Mouse (Mus musculus) right cerebral cortex, postnatal 4 days (tissue): ENCODE results near the gene Wsb2.
"Not testable (repeated sequence)": the region's sequence is repeated elsewhere in the genome, so short reads cannot be mapped to it uniquely, and the experiment has no call there.

Source experiments
- DNase-seq: peaks from one replicate; pipeline ENCODE4 v3.0.0-alpha.2; 2022

The Wsb2 gene

DNA sequence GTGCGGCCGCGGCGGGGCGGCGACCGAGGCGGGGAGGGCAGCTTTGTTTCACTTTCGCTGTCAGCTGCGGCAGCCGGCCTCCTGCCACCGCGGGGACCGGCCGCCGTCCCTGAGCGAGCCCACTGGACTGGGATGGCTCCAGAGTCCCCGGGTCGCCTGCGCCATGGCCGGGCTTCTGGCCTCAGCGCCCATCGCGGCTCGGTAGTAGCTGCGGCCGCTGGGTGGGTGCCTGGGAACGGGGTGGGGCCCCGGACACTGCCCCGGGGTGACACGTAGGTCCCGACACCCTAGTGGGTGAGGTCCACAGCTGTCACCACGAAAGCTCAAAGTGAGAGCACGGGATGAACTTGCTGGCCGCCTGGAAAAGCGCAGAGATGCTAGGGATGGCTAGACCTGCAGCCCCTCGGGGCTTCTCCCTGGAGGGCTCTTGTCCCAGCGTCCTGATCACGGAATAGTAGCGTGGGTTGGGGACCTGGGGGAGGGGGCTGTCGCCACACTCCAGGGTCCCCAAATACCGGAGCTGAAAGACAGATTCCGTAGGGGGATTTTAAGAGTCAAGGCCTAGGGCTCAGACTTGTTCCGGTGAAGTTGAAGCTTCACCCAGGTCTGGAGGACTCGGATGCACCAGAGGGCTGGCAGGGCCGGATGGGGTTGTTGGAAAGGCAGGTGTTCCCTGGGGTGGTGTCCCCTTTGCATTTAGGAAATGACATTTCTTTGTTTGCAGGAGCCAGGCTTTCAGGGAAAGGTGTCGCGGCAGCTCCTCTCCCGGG is 559 bp downstream of the Wsb2 start:
- DNase-seq = peak; percentile 40

DNA sequence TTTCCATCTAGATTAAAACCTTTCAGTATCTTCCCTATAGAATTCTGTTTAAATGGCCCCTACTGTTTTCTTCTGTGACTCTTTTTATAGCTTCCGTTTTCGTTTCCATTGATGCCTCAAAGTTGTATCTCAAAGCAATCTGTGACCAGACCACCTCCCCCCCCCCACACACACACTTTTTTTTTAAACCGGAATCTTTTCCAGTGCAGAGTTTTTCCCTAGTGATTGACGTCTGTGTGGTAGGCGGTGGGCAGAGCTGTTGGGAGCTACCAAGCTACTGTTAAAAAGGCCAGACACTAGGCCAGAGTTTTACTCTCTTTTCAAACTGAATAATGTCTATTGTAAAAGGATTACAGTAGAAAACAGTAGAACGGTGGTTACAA is 1.1 kb downstream of the Wsb2 start:
- no peak for DNase-seq

DNA sequence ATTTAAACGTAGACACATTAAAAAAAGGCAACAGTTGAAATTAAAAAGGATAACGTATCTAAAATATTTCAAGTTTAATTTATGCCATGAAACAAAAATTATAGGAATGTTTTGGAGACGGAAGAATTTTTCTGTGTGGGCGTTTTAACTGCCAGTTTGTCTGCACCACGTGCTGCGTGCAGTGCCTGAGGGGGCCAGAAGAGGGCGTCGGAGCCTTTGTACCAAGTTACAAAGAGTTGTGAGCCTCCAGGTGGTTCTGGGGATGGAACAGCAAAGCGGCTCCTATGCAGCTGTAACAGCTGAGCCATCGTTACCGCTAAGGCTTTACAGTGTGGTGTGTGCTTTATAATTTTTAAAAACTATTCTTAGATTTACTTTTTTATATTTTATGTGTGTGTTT is 1.6 kb downstream of the Wsb2 start:
- peak; percentile 92 for DNase-seq

DNA sequence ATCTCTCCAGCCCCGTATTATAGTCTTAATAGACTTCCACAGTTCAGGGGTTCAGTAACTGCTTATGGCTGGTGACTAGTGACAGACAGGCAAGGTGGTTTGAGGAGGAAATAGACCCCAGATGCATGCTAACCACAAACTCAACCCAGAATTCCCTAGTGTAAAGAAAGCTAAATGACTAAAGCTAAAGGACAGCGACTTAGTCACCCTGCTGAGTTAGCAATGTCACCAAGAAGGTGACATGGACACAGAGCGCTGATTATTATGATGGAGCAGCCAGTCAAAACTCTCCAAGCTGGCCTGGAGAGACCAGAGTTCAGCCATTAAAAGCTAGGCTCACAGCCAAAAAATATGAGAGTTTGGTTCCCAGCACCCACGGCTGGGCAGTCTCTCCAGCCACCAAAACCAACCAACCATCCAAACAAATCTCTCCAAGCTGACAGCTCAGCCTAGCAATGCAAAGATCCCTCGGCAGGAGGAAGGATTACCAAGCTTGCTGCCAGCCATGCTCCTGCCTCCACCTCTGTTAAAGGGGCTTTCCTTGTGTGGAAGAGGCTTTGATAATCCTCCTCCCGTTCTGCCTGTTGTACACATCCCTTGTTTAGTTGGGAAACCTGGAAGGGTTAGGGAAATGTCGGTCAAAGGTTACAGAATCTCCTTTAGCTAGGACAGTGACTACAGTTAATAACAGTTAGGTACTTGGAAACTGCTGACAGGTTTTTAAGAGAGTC is 2.6 kb downstream of the Wsb2 start:
- DNase-seq = no peak

GRCm38 (mm10) chr5:117360228-117360515 is 3.1 kb downstream of the Wsb2 start:
- DNase-seq = no peak

DNA sequence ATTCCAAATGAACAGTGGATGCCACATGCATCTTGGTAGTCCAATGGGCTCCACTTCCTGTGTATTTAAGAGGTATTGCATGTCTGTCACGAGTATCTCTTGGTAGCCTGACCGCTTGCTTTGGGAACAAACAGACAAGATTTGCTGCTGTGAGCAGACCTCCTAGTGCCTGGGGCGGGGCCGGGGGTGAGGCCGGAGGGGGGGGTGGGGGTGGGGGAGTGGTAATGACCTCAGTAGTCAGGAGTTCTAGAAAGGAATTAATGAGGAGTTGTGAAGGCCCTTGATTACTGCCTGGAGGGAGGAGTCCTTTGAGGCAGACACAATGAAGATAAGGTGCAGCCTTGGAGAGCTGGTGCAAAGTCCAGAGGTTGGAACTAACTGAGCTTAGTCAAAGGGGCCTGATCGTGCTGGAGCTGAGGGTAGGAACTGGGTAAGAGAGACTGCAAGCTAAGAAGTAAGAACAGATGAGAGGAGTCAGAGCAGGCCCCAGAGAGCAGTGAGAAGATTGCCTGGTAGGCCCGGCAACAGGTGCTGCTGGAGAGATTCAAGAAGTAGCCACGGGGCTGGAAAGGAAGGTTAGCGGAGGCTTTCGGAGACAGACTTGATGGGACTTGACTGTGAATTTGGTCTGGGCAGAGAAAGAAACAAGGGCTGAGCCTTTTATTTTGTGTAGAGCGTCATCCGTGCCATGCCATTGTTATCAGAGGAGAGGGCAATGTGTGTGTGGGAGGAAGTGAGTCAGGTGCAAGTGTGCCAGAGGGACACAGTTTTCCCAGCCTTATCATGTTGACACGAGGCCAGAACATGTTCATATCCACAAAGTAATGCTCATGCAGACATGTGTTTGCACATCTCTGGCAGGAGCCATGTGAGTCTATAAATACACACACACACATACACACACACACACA is 3.8 kb downstream of the Wsb2 start:
- no peak for DNase-seq

- DNase-seq = no peak
Observed at GRCm38 (mm10) chr5:117361590-117361989, 4.5 kb downstream of the Wsb2 start.

- no peak for DNase-seq
Observed at GRCm38 (mm10) chr5:117363066-117363782, 6.1 kb downstream of the Wsb2 start.

DNA sequence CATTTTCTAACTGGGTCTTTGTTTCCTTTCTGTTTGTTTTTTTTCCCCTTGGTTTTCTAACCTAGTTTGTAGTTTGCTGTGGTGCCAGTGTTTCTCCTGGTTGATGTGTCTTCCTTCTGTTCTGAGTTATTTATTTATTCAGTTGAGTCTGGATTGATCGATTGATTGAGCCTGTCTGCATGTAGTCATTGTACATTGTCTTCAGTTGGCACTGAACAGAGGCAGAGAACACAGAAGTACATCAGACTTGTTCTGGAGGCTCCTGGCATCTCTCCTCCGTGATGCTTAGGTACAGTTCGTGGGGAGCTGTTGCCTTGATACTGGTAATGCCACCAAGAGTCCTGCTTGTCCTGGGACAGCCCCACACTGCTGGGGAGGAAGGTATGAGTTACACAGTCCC is 7.7 kb downstream of the Wsb2 start:
- DNase-seq = no peak

GRCm38 (mm10) chr5:117365904-117366561 is 8.9 kb downstream of the Wsb2 start:
- no peak for DNase-seq

- DNase-seq = no peak
Observed at GRCm38 (mm10) chr5:117367206-117367605, 10.1 kb downstream of the Wsb2 start.

GRCm38 (mm10) chr5:117370592-117370991 is 13.5 kb downstream of the Wsb2 start:
- no peak for DNase-seq

DNA sequence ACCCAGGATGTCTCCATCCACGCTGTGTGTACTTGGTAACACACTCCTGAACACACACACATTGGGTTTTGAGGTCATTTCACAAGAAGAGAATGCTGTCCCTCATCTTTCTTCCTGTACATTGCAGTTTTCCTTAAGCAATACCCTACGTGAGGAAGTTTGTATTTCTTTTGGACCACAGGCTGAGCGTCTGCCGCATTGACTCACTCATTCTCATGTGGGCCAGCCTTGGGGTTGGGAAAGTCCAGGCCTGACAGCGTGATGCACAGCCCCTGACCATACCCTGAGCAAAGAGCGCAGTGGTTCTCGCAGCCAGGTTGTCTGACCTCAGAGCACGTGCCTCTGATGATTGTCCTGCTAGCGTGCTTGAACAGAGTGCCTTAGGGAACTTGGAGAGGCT is 16.3 kb downstream of the Wsb2 start:
- no peak for DNase-seq

- no peak for DNase-seq
Observed at GRCm38 (mm10) chr5:117374372-117375049, 17.4 kb downstream of the Wsb2 start.

GRCm38 (mm10) chr5:117376331-117376761 is 19.2 kb downstream of the Wsb2 start:
- no peak for DNase-seq

GRCm38 (mm10) chr5:117377731-117378130 is 20.6 kb downstream of the Wsb2 start:
- DNase-seq = not testable (repeated sequence)

DNA sequence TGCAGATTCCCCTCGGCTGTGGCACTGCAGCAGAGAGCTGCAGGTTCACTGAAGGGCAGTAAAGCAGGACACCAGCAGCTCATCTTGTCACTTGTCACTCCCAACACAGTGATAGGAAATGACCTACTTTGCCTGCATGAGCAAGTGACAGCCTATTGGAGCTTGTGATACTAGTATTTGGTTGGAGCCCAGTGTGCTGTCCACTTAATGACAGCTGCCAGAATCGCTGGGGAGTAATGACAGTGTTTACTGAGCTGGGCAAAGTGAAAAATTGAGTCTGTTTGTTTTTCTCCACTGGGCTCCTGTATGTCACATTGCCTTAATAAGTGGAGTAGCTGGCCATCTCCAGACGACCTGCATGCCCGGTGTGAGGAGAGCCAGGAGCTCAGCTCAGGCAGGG is 23.1 kb downstream of the Wsb2 start:
- no peak for DNase-seq

DNA sequence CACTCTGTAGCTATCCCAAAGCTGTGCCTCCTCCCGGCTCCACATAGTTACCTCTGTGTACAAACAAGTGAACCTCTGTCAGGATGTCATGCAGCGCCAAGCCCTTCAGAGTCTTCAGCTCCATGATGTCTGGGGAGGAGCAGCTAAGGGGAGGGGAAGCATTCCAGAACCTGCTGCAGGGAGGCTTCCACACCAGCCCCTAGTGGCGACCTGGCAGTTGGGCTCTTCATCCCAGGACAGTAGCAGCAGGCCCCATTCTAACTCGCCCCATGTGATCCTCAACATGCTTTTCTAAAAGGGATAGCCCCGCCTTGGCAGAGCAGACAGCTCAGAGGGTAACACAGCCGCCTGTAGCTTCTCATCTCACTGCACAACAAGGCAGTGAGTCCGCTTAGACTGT is 24.7 kb downstream of the Wsb2 start:
- no peak for DNase-seq

- no peak for DNase-seq
Observed at GRCm38 (mm10) chr5:117383198-117383597, 26.1 kb downstream of the Wsb2 start.

DNA sequence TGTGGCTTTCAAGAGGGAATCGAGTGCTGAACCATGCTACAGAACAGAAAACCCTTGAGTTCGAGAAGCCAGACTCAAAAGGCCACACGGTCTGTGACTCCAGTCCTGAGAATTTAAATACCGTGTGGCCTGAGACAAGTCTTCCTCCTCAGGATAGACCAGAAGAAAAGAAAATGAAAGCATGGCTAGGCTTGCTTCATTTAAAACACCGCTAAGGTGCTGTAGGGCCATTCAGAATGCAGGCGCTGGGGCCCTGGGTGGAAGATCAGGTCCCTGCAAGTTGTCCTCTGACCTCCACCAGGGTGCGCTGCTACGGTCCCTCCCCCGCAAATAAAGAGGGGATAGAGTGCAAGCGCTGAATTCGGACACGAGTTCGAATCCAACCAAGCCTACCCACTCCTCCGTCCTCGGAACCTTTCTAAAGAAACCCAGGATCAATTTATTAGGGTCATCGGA is 31.2 kb downstream of the Wsb2 start:
- peak; percentile 53 for DNase-seq

DNA sequence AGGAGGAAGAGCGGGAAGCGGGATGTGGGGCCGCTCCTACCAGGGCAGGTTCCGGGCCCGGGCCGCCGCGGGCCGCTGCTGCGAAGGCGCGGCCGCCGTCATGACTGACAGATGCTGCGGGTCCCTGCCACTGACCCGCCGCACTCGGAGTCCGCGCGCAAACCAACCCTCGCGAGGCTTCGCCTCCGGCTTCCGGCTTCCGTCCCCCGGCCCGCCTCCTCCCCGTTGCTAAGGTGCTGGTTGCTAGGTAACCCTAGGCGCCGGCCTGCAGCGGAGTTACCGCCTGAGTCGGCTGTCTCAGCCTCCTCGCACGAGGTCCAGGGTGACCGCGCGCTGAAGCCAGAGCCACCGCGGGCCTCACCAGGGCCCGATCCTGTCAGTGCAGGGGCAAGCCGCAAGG is 31.8 kb downstream of the Wsb2 start, which contains the start of gene Rfc5:
Gene Rfc5, minus strand, starts transcription at position 171 of the 400 bp plus-strand sequence.
- peak; percentile 90 for DNase-seq

- DNase-seq = no peak
Observed at GRCm38 (mm10) chr5:117390895-117391294, 33.8 kb downstream of the Wsb2 start.
